Mouse (Mus musculus) heart, adult 2 months (tissue): Measurements from ENCODE around the gene Myo10.

Experiments used
- CTCF ChIP-seq: fragments of 200-600 bp; IDR thresholded peaks from 2 replicates; pipeline ENCODE4 v1.8.1; 2022; ENCODE audit warnings: antibody characterized with exemption, mild to moderate bottlenecking, moderate library complexity
- POLR2A ChIP-seq: fragments of 200-500 bp; IDR thresholded peaks from 2 replicates; pipeline ENCODE4 v1.6.1; 2011; ENCODE audit warnings: mild to moderate bottlenecking, low read depth, low read length, control low read depth; ENCODE audit not compliant: insufficient read depth

DNA sequence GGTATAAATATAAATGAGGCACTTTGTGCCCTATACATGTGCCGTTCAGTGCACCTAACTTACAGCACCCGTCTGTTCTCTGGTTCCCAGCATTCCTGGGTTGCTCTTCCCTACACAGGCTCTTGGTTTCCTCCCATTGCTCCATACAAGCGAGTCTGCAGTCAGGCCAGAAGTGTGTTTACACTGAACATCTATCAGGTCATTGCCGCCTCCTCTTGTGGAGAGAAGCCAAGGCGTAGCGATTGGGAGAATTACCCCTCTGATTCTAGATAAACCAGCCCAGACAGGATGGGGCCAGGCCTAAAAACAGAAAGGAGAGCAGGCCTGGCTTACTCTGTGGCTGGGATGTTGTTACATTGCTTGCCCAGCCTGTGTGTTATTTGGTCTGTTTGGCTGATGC, 187.3 kb downstream of the Myo10 start:
- TF ChIP-seq POLR2A (no peak), CTCF (no peak)
